Mouse (Mus musculus) cerebellum, postnatal 10 days (tissue): Measurements from ENCODE around the gene Tnrc18.

Experiments
- DNase-seq, 2 experiments: peaks; one replicate each; pipeline ENCODE4 v3.0.0; 2021; ENCODE audit warnings: mixed read lengths in 2 of 2

The Tnrc18 gene

GRCm38 (mm10) chr5:142822286-142823095, 5.0 kb upstream of the Tnrc18 start:
- peak; percentile 54 to 64 for DNase-seq

- DNase-seq: peak in 1 of 2 experiments; percentile 48
Measured at GRCm38 (mm10) chr5:142821974-142822285, 4.5 kb upstream of the Tnrc18 start.

GRCm38 (mm10) chr5:142821266-142821973, 4.0 kb upstream of the Tnrc18 start:
- peak; percentile 92 to 94 for DNase-seq

GRCm38 (mm10) chr5:142820276-142821265, 3.1 kb upstream of the Tnrc18 start:
- peak; percentile 93 to 95 for DNase-seq

- DNase-seq: peak; percentile 88
Measured at GRCm38 (mm10) chr5:142819385-142820275, 2.2 kb upstream of the Tnrc18 start.

- DNase-seq: peak; percentile 86 to 89
Measured at GRCm38 (mm10) chr5:142818435-142819360, 1.2 kb upstream of the Tnrc18 start.

- DNase-seq: peak; percentile 84 to 85
Measured at GRCm38 (mm10) chr5:142816811-142817523, 495 bp downstream of the Tnrc18 start.

GRCm38 (mm10) chr5:142816031-142816810, 1.2 kb downstream of the Tnrc18 start:
- DNase-seq: peak; percentile 57 to 59

- peak; percentile 42 to 51 for DNase-seq
Measured at GRCm38 (mm10) chr5:142815421-142816001, 2.0 kb downstream of the Tnrc18 start.

- DNase-seq: peak; percentile 66 to 70
Measured at GRCm38 (mm10) chr5:142814711-142815420, 2.6 kb downstream of the Tnrc18 start.

- peak; percentile 63 to 68 for DNase-seq
Measured at GRCm38 (mm10) chr5:142814161-142814651, 3.3 kb downstream of the Tnrc18 start.

- peak; percentile 54 to 58 for DNase-seq
Measured at GRCm38 (mm10) chr5:142813722-142814111, 3.7 kb downstream of the Tnrc18 start.

- DNase-seq: peak; percentile 58 to 59
Measured at GRCm38 (mm10) chr5:142812976-142813721, 4.3 kb downstream of the Tnrc18 start.

GRCm38 (mm10) chr5:142812621-142812975, 4.9 kb downstream of the Tnrc18 start:
- no peak for DNase-seq

- DNase-seq: no peak
Measured at GRCm38 (mm10) chr5:142811870-142812443, 5.5 kb downstream of the Tnrc18 start.

- no peak for DNase-seq
Measured at GRCm38 (mm10) chr5:142810710-142811599, 6.5 kb downstream of the Tnrc18 start.
